Mouse (Mus musculus) inflammation-experienced regulatory T-cells, adult 6 months (primary cell): ENCODE data around the gene Mrps7. TPM values are rescaled to one million over a fixed set of nuclear protein-coding genes. Genes with fewer than 3 reads are reported as not detected.

ENCODE experiments used
- ATAC-seq: one replicate; pipeline ENCODE4 v1.8.0; 2017
- polyA plus RNA-seq, 3 experiments: library from polyadenylated mRNA; unstranded; fragments of 100-300 nt; shearing (Covaris generic); gene quantifications; one replicate each; pipeline ENCODE4 v1.2.1; 2017

Gene Mrps7
- polyA plus RNA-seq, 3 experiments from 2014 or later = 22.9 to 31.7 (median 27.9) TPM

GRCm38 (mm10) chr11:115653194-115653593 is 49.5 kb downstream of the Mrps7 start:
- ATAC-seq = no peak

- no peak for ATAC-seq
Measured at GRCm38 (mm10) chr11:115654128-115654527, 50.4 kb downstream of the Mrps7 start.

Other genes with a start within 250 kb of the Mrps7 start
- 1 to 10 TPM; 1.9 to 3.4 (median 2.6) TPM for gene Hid1, start 236.2 kb upstream of the Mrps7 start, polyA plus RNA-seq
- gene Cdr2l, start 222.0 kb upstream of the Mrps7 start, polyA plus RNA-seq = not detected
- 100 to 1,000 TPM; 173 to 208 (median 179) TPM for gene Mrpl58, start 200.2 kb upstream of the Mrps7 start, polyA plus RNA-seq
- 100 to 1,000 TPM; 696 to 777 (median 721) TPM for gene Atp5h, start 184.0 kb upstream of the Mrps7 start, polyA plus RNA-seq
- gene Kctd2, start 183.8 kb upstream of the Mrps7 start, polyA plus RNA-seq = 10 to 100 TPM in 2 of 3 experiments, 1 to 10 TPM in 1; 5.6 to 15.7 (median 14.9) TPM
- not detected for gene Trim80, start 163.4 kb upstream of the Mrps7 start, polyA plus RNA-seq
- 1 to 10 TPM; 1.1 to 3.5 (median 2.8) TPM for gene Slc16a5, start 141.5 kb upstream of the Mrps7 start, polyA plus RNA-seq
- 10 to 100 TPM; 68.2 to 95.6 (median 70.3) TPM for gene Armc7, start 128.3 kb upstream of the Mrps7 start, polyA plus RNA-seq
- 100 to 1,000 TPM; 242 to 269 (median 245) TPM for gene Nt5c, start 112.1 kb upstream of the Mrps7 start, polyA plus RNA-seq
- 100 to 1,000 TPM; 619 to 638 (median 633) TPM for gene Jpt1, start 89.5 kb upstream of the Mrps7 start, polyA plus RNA-seq
- 100 to 1,000 TPM; 668 to 906 (median 737) TPM for gene Sumo2, start 67.6 kb upstream of the Mrps7 start, polyA plus RNA-seq
- 10 to 100 TPM; 46.0 to 56.8 (median 53.8) TPM for gene Nup85, start 39.5 kb upstream of the Mrps7 start, polyA plus RNA-seq
- gene Gga3, start 126 bp downstream of the Mrps7 start, polyA plus RNA-seq = 10 to 100 TPM; 24.8 to 36.2 (median 35.0) TPM
- gene Mif4gd, start 9.0 kb downstream of the Mrps7 start, polyA plus RNA-seq = 100 to 1,000 TPM; 192 to 274 (median 231) TPM
- gene Slc25a19, start 24.4 kb downstream of the Mrps7 start, polyA plus RNA-seq = 10 to 100 TPM; 69.3 to 87.8 (median 80.1) TPM
- 10 to 100 TPM; 31.7 to 35.5 (median 33.8) TPM for gene Grb2, start 104.7 kb downstream of the Mrps7 start, polyA plus RNA-seq
- gene Tmem94, start 161.5 kb downstream of the Mrps7 start, polyA plus RNA-seq = 10 to 100 TPM; 10.6 to 12.7 (median 11.5) TPM
- 1 to 10 TPM in 1 of 3 experiments, under 1 TPM in 2; 0.58 to 1.2 (median 0.87) TPM for gene Caskin2, start 209.7 kb downstream of the Mrps7 start, polyA plus RNA-seq
- 10 to 100 TPM in 2 of 3 experiments, 1 to 10 TPM in 1; 9.8 to 13.2 (median 10.8) TPM for gene Tsen54, start 210.8 kb downstream of the Mrps7 start, polyA plus RNA-seq
- gene Llgl2, start 220.1 kb downstream of the Mrps7 start, polyA plus RNA-seq = 1 to 10 TPM; 7.0 to 9.7 (median 9.6) TPM